Mouse (Mus musculus) layer of hippocampus, adult 8-10 months (tissue): ENCODE results near the gene Bmp6. TPM values are rescaled to one million over a fixed set of nuclear protein-coding genes. Genes with fewer than 3 reads are reported as not detected.

Source experiments
- DNase-seq, 2 experiments: peaks; one replicate each; pipeline ENCODE4 v3.0.0; 2022; ENCODE audit warnings: low spot score in 2 of 2
- total RNA-seq, 4 experiments: library from RNA; stranded (reverse); gene quantifications; 2 replicates each; pipeline ENCODE4 v1.2.4; 2022

The Bmp6 gene
- total RNA-seq, 4 experiments from 2014 or later: 8.8 to 15.4 (median 9.7) TPM

DNA sequence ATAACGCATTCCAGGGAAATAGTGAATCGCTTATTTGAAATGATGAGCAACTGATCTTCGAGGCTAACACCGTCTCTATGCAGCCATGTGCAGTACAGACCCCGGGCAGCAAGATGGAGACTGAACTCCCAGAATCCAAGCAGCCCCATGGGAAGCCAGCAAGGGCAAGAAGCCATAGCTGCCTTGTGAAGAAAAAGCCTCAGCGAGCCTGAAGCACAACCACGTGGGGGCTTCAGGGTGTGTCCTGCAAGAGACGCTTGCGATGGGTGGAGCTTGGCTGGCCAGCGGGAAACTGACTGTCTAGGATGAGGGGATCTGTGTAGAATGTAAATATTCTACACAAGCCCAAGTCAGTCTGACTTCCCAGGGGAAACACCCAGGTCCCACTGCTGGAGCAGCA, 167.1 kb downstream of the Bmp6 start:
- no peak for DNase-seq

DNA sequence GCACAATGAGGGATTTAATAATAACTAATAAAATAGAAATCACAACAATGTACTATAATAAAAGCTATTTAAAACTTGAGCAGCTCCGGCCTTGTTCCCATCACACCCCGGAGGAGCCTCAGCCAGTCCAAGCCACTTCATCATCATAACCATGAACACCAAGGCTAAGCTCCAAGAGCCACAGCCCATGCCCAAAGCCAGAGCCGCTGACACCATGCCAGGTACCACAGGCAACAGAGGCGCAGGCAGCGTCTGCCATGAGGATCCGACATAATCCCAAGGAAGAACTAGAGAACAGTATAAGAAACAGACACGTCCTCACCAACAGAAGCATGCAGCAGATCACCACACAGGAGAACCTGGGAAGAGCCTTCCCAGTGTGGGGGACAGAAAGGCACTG, 169.0 kb downstream of the Bmp6 start:
- no peak for DNase-seq

DNA sequence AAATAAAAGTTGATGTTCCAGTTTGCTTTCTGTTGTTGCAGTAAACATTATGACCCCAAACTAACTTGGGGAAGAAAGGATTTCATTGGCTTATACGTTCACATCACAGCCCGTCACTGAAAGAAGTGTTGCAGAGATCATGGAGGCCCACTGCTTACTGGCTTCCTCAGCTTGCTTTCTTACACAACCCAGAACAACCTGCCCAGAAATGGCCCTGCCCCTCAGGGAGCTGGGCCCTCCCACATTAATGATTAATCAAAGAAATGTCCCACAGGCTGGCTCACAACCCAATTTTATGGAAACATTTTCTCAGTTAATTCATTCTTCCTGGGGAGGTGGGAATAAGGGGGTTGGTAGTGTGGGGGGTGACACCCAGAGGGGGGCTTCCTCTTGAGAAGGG, 170.5 kb downstream of the Bmp6 start:
- DNase-seq: no peak

DNA sequence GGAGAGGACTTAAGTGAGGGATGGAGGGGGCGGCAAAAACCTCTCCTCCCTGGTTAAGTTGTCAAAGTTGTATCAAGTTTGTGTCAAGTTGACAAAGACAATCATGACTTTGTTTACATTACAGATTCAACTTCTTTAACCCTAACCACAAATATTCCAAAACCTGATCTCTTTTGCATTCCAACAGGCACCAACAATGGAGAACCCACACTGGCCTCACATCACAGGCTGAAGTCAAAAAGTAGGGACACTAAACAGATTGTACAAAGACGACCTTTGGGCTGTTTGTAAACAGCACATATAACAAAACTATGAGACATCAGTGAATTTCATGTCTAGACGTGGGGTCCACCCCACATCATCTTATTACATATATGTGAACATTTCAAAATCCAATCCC, 170.9 kb downstream of the Bmp6 start:
- no peak for DNase-seq

DNA sequence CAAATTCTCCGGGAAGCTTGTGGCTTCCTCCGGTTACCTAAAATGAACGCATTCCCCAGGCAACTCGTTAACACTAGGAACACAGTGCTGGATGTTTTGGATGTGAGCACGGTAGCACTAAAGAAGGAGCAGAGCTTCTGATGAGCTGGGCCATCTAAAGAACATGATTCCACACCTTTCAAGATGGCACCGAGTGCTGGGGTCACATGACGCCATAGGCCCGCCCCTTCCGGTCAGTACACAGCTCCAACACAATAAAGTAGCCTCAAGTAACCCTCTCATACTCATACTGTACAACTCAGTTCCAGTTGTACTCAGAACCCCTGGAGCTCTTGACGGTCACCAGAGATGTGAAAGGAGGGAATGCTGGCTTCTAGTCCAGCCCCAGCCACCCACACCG, 171.7 kb downstream of the Bmp6 start:
- no peak for DNase-seq

DNA sequence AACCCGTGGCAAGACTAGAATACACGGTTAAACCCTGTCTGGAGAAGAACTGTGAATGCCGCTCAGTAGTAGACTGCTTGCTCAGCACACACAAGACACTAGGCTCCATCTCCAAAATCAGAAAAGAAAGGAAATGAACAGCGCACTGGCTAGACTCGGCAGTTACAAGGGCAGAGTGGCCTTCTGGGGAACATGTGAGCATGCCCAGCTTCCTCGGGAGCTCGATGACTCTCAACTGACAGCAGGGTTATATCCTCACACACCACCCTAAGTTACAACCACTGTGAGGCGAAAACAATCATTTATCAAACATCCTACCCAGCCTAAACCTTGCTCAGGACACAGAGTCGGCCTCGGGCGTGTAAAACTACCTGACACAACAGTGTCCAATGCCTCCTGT, 175.4 kb downstream of the Bmp6 start:
- DNase-seq: no peak

DNA sequence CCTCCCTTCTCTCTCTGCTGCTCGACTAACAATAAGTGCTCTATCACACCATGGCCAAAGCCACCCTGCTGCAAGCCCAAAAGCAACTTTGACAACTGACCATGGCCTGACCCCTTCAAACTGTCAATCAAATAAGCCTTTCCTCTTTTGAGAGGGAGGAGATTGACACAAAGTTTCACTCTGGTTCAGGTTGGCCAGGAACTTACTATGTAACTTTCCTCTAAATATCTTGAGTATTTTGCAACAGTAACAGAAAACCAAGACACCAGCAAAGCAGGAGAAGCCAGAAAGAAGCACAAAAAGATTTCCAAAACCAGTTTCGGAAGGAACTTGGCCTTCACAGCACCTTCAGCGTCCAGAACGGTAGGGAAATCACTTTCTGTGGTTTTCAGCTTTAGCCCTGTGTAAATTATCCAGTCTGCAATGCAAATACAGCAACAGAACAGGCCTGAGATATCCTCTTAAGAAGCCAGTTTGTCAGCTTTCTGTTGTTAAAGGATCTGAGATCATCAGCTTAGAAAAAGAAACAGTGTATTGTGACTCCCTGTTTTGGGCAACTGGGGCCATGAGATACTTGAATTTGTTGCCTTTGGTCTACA, 177.2 kb downstream of the Bmp6 start:
- no peak for DNase-seq

DNA sequence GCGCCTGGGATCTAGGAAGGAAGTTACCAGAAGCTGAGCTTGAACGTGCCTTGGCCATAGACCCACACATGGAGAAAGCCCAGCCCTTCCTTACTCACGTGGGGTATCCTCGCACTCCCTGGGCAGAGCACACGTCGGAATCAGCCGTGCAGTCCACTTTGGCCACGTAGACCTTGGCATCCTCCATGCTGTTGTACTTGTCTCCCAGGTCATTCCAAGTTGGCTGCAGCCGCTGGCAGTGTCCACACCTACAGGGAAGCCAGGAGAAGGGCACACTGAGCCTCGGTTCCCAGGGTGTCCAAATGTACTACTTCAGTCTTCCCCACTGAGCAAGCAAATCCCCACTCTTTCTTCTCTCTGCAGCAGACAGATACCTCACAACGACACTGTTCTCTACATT, 178.3 kb downstream of the Bmp6 start:
- no peak for DNase-seq

DNA sequence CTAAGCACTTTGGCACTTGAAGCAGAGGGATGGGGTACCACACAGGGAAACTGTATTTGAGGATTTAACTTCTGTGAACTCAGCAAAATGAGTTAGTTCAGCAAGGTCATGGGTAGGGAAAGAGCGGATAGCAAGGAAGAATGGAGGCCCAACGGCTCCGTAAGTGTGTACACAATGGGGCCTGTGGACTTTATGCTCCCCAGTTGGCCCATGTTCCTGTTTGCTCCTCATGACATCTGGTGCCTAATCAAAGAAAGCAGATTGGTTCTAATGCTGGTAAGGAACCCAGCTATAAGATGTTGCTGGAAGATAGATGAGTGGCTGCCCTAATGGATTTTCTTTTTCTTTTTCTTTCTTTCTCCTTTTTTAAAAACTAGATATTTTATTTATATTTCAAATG, 180.4 kb downstream of the Bmp6 start:
- DNase-seq: no peak

DNA sequence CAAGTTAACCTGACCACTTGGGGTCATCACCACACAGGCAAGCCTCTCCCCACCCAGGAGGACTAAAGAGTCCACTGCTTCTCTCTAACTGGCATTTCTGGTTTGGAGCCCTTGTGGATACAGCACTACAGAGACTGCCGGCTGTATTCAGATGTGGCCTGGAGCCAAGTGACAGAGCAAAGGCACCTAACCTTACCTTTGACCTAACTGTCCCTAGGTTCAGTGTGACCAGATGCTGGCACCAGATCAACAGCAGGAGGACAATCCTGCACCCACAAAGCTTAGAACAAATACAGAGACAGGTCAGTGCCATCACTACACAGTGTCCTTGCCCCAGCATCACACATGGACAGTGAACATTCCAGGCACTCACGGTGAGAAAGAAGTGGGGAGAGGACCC, 181.2 kb downstream of the Bmp6 start:
- no peak for DNase-seq

DNA sequence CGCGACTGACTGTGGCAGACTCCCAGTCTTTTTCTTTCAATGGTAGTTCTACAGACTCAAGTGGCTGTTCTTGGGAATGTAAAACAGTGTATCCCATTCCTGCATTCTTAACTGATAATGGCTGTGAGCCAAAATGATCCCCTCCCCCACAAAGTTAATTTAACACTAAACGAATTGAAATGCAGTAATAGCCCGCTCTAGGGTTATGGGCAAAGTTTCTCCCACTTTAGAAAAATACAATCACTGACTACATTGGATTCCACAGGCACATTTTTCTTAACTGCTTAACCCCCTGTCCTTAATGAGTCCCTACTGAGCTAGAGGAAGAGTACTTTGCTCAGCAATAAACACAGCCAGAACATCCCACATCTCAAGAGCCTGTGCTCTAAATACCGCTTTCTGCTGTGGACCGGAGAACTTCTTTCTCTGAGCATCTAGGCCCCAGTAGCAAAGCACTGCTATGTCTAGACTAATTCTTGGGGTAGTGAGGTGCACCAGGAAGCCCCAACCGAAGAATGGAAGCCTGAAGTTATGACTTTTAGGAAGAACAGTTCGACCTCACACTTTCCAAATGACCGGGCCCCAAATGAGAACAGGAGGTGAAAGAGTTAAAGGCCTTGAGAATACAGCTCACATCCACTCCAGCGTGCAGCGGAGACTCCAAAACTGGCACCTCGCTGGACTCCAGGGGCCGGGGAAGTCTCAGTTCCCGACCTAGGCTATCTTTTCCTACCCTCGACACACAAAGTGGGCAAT, 182.3 kb downstream of the Bmp6 start:
- no peak for DNase-seq

DNA sequence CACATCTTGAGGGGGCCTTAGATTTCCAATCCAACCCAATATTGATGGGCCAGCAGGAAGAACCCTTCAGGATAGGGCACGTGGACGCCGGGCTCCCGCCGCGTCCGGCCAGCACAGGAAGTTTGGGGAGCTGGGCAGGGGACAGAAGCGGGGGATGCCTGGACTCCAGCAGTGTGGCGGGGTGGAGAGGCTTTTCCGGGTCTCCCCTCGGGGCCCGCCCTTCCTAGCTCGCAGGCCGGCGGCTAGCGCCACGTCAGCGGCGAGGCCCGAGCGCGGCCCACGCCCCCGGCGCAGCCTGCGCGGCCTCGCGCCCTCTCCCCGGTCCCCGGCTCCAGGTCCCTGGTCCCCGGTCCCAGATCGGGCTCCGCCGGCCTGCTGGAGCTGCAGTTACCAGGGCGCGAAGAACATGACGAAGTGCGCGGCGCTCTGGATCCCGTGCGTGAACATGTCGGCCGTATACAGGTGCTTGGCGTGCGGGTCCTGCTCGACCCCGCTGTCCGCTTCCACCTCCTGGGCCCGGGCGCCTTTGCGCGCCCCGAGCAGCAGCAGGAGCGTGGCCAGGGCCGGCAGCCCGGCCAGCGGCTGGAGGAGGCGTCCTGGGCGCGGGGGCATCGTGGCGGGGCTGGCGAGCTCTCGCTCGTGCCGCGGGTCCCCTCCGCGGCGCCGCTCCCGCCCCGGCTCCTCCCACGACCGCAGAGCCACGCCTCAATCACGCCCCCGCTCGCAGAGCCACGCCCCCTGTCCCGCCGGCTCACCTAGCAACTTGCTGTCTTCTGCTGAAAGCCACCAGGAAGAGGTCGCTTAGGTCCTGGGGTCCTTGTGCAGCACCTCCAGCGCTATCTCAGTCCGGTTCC, 183.1 kb downstream of the Bmp6 start:
- DNase-seq: peak; percentile 60 to 69

DNA sequence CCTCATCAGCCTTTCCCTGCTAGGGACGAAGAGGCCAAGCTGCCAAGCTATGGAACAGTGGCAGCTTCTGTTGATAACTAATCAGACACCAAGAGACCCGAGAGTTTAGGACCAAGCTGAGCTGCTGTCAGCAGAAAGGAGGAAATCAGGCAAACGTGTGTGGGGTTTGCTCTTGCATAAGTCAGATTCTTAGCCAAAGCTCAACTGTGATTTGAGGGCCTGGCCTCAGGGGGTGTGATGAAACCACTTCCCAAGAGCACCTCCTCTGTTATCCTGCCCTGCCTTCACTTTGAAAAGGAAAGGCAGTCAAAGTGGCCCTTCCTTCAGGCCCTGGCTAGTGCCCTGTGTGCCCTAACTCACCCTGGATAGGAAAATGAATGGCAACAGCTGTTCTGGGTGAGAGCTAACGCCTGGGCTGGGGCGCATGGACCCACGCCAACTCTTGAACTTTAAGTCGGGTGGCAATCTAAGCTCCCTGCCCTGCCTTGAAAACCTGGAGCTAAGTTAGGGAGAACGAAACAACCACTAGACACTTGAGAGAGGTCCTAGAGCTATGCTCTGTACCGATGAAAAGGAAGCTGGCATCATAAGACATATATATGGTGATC, 183.9 kb downstream of the Bmp6 start, which contains the start of gene Txndc5:
Gene Txndc5 (minus strand): TSS at position 138 of the 608 bp plus-strand sequence.
- DNase-seq: no peak

DNA sequence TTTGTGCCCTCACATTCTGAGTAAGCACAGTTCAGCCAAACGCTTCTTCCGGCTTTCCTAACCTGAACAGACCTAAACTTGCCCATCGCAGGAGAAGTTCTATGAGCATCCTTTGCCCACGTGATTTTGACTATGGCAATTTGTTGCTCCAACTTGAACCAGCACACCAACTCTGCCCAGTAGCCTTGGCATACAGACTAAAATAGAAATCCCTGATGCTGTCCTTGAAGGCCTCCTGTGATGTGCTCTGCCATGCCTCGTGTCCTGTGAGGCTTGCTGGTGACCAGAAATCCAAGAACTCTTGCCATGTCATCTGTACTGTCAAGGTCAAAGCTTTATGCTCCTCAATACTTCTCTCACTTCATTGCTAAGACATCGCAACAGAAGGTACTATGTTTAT, 184.7 kb downstream of the Bmp6 start:
- DNase-seq: no peak

DNA sequence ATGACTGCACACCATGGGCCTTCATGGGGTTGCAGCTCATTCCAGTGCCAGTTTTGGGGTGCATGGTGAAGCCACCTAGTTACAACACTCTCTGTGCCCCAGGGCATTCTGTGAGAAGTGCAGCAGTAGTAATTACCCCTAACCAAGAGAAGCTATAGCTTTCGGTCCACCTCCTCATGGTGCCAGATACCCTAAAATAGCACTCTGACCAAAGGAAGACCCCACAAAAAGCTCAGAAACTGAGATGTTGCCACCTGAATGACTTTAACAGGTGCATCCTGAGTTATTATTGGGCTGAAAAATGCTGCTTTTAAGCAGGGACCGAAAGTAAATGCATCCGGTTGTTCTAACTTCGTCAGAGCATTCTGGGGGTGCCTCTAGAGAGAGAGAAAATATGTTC, 186.6 kb downstream of the Bmp6 start:
- DNase-seq: no peak

DNA sequence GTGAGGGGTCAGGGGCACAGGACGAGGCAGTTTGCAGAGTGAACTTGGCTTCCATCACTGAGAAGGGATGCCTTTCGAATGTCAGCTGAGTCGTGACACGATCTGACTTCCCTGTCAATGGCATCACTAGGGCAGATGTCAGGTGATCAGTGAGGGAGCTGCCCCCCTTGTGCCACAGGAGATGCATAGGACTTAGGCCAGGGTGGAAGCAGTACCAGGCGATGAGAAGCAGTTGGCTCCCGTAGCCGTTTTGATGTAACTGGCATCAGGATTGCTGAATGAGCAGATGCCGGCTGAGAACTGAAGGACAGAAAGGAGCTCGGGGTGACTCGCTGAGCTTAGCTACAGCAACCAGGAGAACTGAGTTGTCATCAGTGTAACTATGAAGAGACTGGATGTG, 188.6 kb downstream of the Bmp6 start:
- DNase-seq: no peak

DNA sequence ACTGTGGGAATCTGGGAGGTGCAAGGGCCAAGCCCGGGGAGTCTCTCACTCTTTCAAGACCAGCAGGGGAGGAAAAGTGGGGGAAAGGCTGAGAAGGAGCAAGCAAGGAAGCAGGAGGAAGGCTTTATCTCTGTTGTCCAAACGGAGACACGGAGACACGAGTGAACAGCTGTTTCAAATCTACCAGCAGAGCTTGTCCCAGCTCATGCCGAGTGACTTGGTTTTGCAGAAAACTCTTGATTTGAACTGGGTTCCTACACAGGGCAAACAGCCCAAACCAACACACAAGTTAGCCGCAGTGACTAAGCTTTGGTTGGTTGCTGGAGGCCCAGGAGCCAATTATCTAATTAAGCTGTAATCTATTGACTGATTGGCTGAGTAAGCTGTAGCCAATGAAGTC, 189.1 kb downstream of the Bmp6 start:
- no peak for DNase-seq

DNA sequence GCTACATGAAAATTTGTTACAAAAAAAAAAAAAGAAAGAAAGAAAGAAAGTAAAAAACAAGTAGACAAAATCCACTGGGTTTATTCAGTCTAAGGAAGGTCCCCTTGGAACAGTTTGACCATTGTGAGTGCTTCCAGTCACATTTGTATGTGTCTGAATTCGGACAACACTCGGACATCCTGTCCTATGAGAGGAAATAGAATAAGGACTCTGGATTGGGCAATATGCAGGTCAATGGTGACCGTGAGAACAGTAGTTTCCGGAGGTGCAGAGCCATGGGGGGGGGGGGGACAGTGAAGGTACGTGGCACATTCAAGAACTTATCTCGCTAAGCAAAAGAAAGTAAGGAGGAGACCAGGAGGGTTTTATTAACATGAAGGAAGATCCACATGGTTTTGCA, 189.8 kb downstream of the Bmp6 start:
- DNase-seq: no peak

DNA sequence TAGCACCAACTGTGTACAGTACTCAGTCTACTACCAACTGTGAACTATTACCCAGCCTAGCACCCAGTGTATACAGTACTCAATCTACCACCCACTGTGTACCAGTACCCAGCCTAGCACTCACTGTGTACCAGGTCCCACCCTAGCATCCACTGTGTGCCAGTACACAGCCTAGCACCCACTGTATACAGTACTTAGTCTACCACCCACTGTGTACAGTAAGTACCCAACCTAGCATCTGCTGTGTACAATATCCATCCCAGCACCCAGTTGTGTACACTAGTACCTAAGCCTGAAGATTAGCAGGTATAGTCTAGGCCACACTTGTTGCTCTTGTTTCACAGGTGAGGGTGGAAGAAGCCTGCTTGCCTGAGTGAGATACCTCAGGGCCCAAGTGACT, 192.6 kb downstream of the Bmp6 start:
- DNase-seq: no peak

DNA sequence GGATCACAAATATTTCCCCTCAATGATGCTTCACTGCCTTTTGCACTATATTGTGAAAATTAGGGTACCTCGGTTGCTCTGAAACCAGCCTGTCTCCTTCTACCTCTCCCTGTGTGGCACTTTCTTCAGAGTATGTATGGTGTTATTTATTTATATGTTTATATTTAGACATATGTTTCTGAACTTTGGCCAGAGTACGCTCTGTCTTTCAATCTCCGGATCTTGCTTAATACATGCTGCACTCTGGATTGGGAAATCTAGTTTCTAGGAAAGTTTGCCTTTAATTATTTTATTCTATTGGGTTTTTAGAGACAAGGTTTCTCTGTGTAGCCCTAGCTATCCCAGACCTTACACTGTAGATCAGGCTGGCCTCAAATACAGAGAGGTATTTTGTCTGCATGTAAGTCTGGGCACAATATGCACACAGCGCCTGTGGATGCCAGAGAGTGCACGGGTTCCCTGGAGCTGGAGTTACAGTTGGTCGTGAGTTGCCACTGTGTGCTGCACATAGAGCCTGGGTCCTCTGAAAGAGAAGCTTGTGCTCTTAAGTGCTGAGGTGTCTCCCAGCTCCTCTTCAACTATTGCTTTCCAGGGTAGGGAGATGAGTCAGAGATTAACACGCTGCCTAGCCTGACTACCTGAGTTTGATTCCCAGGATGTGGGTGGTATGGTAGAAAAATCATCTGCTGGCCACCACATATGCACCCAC, 194.4 kb downstream of the Bmp6 start:
- DNase-seq: no peak

DNA sequence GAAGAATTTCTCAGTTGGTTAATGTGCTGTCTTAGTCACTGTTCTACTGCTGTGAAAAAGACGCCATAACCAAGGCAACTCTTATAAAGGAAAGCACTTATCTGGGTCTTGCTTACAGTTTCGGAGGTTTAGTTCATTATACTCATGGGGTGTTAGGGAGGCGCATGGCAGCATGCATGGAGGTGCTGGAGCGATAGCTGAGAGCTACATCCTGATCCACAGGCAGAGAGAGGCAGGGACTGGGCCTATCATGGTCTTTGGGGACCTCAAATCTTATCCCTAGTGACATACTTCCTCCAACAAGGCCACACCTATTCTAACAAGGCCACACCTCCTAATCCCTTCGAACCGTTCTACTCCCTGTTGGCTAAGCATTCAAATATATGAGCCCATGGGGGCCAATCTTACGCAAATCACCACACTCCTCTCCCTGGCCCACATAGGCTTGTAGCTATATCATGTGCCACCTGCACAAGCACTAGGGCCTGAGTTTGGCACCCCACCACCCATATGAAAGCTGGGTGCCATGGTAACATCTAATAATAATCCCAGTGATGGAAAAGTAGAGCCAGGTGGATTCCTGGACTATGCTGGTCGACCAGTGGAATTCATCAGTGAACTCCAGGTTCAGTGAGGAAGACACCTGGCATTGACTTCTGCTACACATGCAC, 198.7 kb downstream of the Bmp6 start:
- DNase-seq: no peak
